Mouse (Mus musculus) layer of hippocampus, adult 18-20 months (tissue): ENCODE data around the gene Pafah1b3. TPM values are rescaled to one million over a fixed set of nuclear protein-coding genes. Genes with fewer than 3 reads are reported as not detected.
"Not testable (repeated sequence)": the region's sequence is repeated elsewhere in the genome, so short reads cannot be mapped to it uniquely, and the experiment has no call there.

Experiments
- DNase-seq, 2 experiments: peaks; one replicate each; pipeline ENCODE4 v3.0.0; 2022; ENCODE audit warnings: low spot score in 2 of 2
- total RNA-seq, 2 experiments: library from RNA; stranded (reverse); gene quantifications; 2 replicates each; pipeline ENCODE4 v1.2.3; 2021

Gene Pafah1b3
- total RNA-seq, 2 experiments from 2014 or later = 19.3 to 27.7 TPM

DNA sequence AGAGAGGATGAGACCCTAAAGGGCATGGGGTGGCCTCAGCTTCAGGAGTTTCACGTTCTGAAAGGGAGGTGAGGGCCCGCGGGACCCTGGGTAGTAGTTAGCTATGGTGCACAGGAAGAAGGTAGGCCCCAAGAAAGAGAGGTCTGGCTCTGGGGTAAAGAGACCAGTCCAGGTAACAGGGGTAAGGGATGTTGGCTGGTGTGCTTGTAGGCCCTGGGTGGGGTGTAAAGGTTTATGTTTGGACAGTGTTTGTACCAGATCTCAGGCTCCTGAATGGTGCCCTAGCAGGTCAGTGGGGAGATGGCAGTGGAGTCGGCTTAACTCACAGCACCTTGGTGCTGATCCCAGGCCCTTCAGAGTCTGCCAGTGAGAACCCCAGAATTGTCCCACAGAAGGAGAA is 28.8 kb downstream of the Pafah1b3 start:
- DNase-seq = no peak

DNA sequence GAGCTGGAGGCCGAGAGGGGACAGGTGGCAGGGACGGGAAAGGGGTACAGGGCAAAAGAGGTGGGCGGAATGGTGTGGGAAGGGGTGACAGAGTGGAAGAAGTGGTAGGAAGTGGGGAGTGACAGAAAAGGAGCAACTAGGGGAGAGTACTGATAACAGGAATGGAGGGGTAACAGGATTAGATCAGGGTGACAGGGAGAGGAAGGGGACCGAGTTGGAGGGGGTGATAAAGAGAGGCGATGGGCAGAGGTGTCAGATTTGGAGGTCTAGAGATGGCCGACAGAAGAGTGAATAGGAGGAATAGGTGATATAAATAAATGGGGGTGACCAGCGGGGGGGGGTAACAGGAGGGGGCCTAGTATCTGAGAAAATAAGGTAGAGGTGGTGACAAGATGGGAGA is 29.2 kb downstream of the Pafah1b3 start:
- DNase-seq = no peak

GRCm38 (mm10) chr7:25267751-25268463 is 29.9 kb downstream of the Pafah1b3 start:
- peak; percentile 99 to 100 for DNase-seq

- peak; percentile 99 to 100 for DNase-seq
These were observed 30.5 kb downstream of the Pafah1b3 start, which contains the start of gene Cic for GRCm38 (mm10) chr7:25267301-25267750. TSS of gene Cic (plus strand) at chr7:25267704.

DNA sequence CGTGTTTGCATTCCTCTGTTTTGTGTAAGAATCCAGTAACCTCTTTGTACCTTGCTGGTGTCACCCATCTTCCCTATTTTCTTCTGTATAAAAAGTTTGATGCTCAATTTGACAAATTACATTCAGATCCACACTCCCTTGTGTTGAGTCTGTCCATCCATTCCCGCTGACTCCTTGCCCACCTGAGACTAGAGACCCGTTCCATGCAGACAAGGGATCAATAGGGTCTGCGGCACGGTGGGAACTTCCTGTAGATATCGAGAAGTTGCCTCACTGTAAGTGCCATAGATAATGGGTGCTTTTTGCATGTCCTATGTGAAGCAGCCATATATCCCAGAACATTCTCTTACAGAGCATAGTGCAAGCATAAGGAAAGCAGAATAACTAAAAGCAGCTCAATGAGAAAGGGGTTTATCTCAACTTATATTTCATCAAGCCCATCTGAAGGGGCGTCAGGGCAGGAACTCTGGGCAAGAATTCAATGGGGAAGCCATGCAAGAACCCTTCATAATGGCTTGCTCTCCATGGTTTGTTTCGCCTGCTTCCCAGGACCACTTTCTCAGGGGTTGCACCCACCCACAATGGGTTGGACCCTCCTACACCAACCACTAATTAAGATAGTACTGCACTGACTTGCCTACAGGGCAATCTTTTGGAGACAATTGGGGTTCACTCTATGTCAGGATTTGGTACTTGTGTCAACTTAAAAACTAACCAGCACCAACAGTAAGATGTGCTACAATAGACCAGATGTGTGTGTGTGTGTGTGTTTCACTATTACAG is 31.4 kb downstream of the Pafah1b3 start:
- DNase-seq = no peak

DNA sequence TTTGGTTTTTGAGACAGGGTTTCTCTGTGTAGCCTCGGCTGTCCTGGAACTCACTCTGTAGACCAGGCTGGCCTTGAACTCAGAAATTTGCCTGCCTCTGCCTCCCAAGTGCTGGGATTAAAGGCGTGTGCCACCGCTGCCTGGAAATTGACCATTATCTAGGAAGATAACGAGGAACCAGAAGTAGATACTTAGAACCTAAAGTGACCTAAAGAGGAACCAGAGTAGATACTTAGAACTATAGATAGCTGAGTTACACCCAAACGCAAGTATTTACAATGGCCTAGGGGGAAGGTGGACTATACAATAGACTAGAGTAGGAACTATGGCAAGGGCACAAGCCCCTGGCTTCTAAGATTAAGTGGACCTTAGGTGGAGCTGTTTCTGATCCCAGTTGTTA is 32.0 kb downstream of the Pafah1b3 start:
- not testable (repeated sequence) for DNase-seq

DNA sequence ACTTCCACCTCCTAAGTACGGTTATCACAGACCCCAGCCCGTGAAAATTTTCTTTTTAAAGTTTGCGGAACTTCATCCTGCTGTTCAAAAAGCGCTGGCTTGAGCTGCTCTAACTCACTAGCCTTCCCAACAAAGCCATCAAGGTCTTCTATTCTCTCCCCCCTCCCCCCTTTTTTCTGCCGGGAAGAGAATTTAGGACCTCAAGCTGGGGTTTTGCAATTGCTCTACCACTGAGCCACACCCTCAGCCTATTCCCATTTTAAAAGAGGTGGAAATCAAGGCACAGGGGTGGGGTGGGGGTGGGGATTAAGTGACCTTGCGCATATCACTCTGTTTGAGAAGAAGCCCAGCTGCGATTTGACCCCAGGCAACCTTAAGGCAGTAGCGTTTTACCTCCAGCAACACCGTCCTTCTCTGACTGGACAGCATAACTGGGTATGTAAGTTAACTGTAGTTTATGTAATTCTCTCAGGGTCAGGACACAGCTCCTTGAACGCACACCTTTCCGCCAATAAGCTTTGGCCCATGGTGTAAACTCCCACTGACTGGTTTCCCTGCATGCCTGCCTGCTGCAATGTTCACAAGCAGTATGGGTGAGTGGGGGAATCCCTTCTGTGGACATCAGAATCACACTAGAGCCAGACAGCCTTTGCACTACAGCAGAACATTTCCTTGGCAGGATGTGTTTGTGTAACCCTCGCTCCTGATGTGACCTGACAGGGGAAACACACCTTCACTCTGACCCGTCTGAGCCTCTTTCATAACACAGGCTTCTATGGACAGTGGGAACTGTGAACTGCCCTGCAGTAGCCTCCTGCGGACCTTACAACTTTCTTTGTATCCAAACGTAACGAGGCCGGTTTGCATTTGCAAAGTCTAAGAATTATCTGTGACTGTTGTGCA is 33.6 kb downstream of the Pafah1b3 start:
- no peak for DNase-seq

- no peak for DNase-seq
These were observed 35.9 kb downstream of the Pafah1b3 start for GRCm38 (mm10) chr7:25261896-25262295.

DNA sequence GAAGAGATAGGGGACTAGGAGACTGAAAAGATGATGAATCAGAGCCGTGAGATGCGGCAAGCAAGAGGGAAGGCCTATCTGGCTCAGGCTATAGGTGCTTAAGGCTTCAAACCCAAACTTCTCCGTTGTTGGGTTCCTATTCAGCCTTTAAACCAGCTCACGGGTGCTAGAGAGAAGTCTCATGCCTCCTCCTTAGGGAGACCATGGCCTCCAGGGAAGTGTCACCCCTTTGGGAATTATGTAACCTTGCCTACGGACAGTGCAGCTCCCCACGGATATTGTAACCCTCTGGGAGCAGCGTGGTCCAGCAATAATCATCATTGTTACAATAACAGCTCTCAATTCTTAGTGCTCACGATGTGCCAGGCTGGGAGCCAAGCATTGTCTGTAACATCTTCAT is 46.0 kb downstream of the Pafah1b3 start:
- DNase-seq = peak in 1 of 2 experiments; percentile 63

DNA sequence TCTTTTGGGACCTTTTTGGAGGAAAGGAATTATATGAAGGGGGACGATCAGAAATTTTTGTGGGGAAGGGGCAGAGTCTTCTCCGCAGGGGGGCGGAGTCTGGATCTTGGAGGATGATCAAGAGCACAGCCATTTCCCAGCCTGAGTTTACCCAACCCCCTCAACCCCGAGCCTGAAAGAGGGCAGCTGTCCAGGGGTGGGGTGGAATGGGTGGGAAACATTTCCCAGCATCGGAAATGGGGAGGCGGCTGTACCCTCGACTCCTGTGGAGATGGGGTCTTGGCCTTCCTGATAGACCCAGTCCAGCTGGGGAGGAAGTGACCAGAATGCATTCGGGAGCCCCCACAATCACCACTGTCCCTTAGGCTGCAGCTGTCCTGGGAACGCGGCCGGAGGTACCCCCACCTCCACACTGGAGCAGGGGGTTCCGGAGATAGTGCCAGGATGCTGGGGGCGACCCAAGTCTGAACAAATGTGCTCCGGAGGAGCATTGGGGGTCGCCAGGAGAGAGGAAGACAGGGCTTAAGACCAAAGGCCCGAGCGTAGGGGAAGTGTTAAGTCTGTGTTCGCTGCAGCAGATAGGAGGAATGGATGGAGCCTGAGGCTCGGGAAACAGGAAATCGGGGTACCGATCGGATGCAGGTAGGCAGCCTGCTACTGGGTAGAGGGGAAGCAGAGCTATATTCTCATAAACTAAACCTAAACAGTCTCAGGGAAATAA is 46.6 kb downstream of the Pafah1b3 start:
- peak in 1 of 2 experiments; percentile 47 for DNase-seq

GRCm38 (mm10) chr7:25250141-25250972 is 47.4 kb downstream of the Pafah1b3 start, which contains the start of gene Erf:
TSS of gene Erf (minus strand) at chr7:25250761.
- DNase-seq = peak; percentile 91 to 97

DNA sequence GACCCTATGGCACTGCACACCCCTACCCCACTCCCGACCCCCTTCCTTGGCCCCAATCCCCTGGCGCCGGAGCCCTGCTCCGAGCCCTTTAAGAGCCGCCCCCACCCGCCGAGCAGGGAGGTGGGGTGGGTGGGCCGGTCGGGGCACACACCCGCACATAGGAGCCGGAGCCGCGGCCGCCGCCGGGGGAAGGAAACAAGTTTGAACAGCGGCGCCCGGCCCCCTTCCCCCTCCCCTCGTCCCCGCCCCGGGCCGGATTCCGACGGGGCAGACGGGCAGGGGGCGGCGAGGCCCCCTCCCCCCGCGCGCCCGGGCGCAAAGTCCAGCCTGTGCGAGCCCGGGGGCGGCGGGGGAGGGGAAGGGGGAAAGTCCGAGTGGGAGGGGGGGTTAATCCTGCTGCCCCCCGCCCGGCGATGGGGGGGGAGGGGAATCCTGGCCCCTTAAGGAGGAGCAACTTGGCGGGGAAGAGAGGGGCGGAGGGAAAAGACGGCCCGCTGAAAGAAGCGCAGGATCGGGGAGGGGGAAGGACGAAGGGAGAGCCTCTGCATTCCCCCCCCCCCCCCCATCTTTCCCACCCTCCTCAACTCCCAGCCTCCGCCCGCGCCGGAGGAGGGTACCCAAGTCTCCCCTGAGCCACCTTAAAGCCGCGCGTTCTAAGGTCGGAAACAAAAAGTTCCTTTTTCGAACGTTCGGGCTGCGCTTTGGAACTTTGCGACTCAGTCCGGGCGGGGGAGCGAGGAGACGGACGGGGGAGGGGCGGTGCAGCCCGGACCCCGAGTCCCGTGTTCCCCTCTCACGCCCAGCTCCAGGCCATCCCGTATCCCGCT is 48.3 kb downstream of the Pafah1b3 start:
- peak in 1 of 2 experiments; percentile 68 for DNase-seq

DNA sequence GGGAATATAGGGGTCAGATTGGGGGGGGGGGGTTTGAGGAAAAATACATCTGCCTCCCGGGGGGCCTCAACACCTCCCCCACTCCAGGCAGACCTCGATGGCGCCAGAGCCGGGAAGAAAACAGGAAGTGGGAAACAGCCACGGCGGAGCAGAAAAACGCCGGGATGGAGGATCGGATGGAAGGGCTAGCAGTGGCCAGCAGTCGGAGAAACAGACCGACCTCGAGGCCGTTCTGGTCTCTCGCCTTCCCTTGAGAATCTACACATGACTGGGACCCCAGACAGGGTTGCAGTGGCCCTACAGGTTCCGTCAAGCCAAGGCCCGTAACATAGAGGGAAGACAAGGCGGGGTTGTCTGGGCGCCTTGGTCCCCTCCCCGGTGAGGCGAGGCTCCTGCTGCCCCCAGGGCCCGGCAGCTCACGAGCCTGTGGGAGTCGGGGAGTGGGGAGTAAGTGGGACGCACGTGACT is 48.9 kb downstream of the Pafah1b3 start:
- DNase-seq = no peak

GRCm38 (mm10) chr7:25248018-25248647 is 49.7 kb downstream of the Pafah1b3 start:
- DNase-seq = peak; percentile 72 to 83

- no peak for DNase-seq
These were observed 50.3 kb downstream of the Pafah1b3 start for GRCm38 (mm10) chr7:25247498-25247897.

GRCm38 (mm10) chr7:25246759-25247137 is 51.0 kb downstream of the Pafah1b3 start:
- DNase-seq = no peak

GRCm38 (mm10) chr7:25246079-25246758 is 51.6 kb downstream of the Pafah1b3 start:
- peak; percentile 61 to 72 for DNase-seq
